Mouse (Mus musculus): ENCODE results near the gene Wfikkn2.

Wfikkn2 gene

GRCm38 (mm10) chr11:94261585-94262370 is 16.0 kb upstream of the Wfikkn2 start:
- no peak for DNase-seq

- DNase-seq = no peak
These were observed 14.0 kb upstream of the Wfikkn2 start for GRCm38 (mm10) chr11:94259814-94260213.

GRCm38 (mm10) chr11:94257987-94258386 is 12.2 kb upstream of the Wfikkn2 start:
- DNase-seq = no peak

- no peak for DNase-seq
These were observed 9.9 kb upstream of the Wfikkn2 start for GRCm38 (mm10) chr11:94255733-94256132.

- DNase-seq = no peak
These were observed 7.9 kb upstream of the Wfikkn2 start for GRCm38 (mm10) chr11:94253691-94254090.

- no peak for DNase-seq
These were observed 7.4 kb upstream of the Wfikkn2 start for GRCm38 (mm10) chr11:94253156-94253555.

- no peak for DNase-seq
These were observed 920 bp upstream of the Wfikkn2 start for GRCm38 (mm10) chr11:94246789-94247061.

GRCm38 (mm10) chr11:94244385-94244784 is 1.4 kb downstream of the Wfikkn2 start:
- no peak for DNase-seq

GRCm38 (mm10) chr11:94243422-94244180 is 2.2 kb downstream of the Wfikkn2 start:
- no peak for DNase-seq

- no peak for DNase-seq
These were observed 2.9 kb downstream of the Wfikkn2 start for GRCm38 (mm10) chr11:94242760-94243421.

- no peak for DNase-seq
These were observed 6.1 kb downstream of the Wfikkn2 start for GRCm38 (mm10) chr11:94239706-94240105.

GRCm38 (mm10) chr11:94238786-94239185 is 7.0 kb downstream of the Wfikkn2 start:
- DNase-seq = peak; percentile 34

GRCm38 (mm10) chr11:94236074-94236473 is 9.7 kb downstream of the Wfikkn2 start:
- DNase-seq = peak; percentile 87

- DNase-seq = peak; percentile 33
These were observed 10.9 kb downstream of the Wfikkn2 start for GRCm38 (mm10) chr11:94234857-94235256.

GRCm38 (mm10) chr11:94234380-94234779 is 11.4 kb downstream of the Wfikkn2 start:
- no peak for DNase-seq

- DNase-seq = peak; percentile 47
These were observed 12.4 kb downstream of the Wfikkn2 start for GRCm38 (mm10) chr11:94233405-94233804.

GRCm38 (mm10) chr11:94231821-94232552 is 13.8 kb downstream of the Wfikkn2 start:
- peak; percentile 71 for DNase-seq

GRCm38 (mm10) chr11:94230244-94230643 is 15.6 kb downstream of the Wfikkn2 start:
- DNase-seq = peak; percentile 36

- peak; percentile 90 for DNase-seq
These were observed 16.4 kb downstream of the Wfikkn2 start for GRCm38 (mm10) chr11:94229207-94229960.

GRCm38 (mm10) chr11:94228416-94228815 is 17.4 kb downstream of the Wfikkn2 start:
- DNase-seq = peak; percentile 69

GRCm38 (mm10) chr11:94225985-94226384 is 19.8 kb downstream of the Wfikkn2 start:
- peak; percentile 57 for DNase-seq

- no peak for DNase-seq
These were observed 22.3 kb downstream of the Wfikkn2 start for GRCm38 (mm10) chr11:94223531-94223930.
